Mouse (Mus musculus) kidney, adult 2 months (tissue): ENCODE measurements around the gene Mrpl28. TPM values are rescaled to one million over a fixed set of nuclear protein-coding genes. Genes with fewer than 3 reads are reported as not detected.

Experiments
- DNase-seq: peaks from one replicate; pipeline ENCODE4 v3.0.0; 2021
- H3K27ac ChIP-seq: fragments of 200-500 bp; 2 replicates; pipeline ENCODE4 v1.5.1; 2012; ENCODE audit warnings: low read depth, low read length, control low read depth, inconsistent platforms; ENCODE audit not compliant: insufficient read depth
- H3K27me3 ChIP-seq: fragments of 200-500 bp; replicated peaks from 2 replicates; pipeline ENCODE4 v1.6.1; 2012; ENCODE audit warnings: mild to moderate bottlenecking, moderate library complexity, low read length, inconsistent platforms; ENCODE audit not compliant: control insufficient read depth, insufficient read depth
- H3K36me3 ChIP-seq: fragments of 200-500 bp; 2 replicates; pipeline ENCODE4 v1.6.1; 2012; ENCODE audit warnings: mild to moderate bottlenecking, moderate library complexity, low read length, inconsistent platforms; ENCODE audit not compliant: control insufficient read depth, insufficient read depth
- H3K4me1 ChIP-seq: fragments of 200-500 bp; 2 replicates; pipeline ENCODE4 v1.6.1; 2011; ENCODE audit warnings: low read length; ENCODE audit not compliant: control insufficient read depth, insufficient read depth
- H3K4me3 ChIP-seq: fragments of 200-500 bp; 2 replicates; pipeline ENCODE4 v1.5.1; 2011; ENCODE audit warnings: mild to moderate bottlenecking, low read depth, low read length, control low read depth; ENCODE audit not compliant: insufficient read depth
- CTCF ChIP-seq: fragments of 200-500 bp; conservative IDR thresholded peaks from 2 replicates; pipeline ENCODE4 v1.5.1; 2011; ENCODE audit warnings: low read depth, mild to moderate bottlenecking, control low read depth, low read length, moderate library complexity, mixed read lengths; ENCODE audit not compliant: insufficient read depth, insufficient read length
- POLR2A ChIP-seq: fragments of 200-500 bp; IDR thresholded peaks from one replicate; pipeline ENCODE4 v1.6.1; 2011; ENCODE audit warnings: low read depth, low read length, control low read depth
- WGBS: fragments of 180-500 bp; shearing (Covaris S2); methylation state at CpG from one replicate; pipeline ENCODE4 v1.1.7; 2018; 5-methylcytosine and 5-hydroxymethylcytosine counted together
- polyA plus RNA-seq: library from polyadenylated mRNA; depleted of rRNA; stranded (reverse); fragments of >200 nt; gene quantifications from 2 replicates; pipeline ENCODE4 v1.2.3, GENCODE M21; 2012

Mrpl28 gene
- polyA plus RNA-seq, 1 experiment: 137 TPM

DNA sequence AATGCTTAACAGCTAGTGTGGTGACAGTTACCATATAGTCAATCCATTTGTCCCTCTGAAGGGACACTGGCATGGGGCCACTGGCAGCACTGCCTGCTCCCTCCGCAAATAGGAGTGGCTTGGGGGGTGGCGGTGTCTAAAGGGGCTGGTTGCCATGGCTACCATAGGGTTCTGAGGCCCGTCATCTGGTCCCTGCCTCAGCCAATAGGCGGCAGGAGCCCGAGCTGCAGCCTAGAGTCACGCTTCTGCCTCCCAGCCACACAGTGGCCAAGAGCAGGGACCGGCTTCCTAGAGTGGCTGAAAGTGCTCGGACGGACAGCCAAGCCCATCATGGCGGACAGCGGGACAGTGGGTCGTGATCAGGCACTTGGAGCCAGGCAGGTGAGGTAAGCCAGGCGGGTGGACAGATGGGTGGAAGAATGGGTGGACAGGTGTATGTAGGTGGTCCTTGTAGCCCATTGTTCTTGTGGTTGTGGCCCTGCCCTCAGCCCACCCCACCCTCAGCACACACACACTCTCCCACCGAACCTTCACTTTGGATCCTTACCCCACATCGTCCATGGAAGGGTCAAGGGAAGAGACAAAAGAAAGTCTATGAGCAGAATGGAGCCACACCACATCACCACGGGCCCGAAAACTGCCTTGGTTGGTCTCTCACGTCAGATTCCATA is 7.9 kb downstream of the Mrpl28 start:
- Histone ChIP-seq H3K27ac (no peak overlapping the region), H3K36me3 (no peaks in the 10 kb centered on the region; the same call in 1 of the 2 replicates), H3K27me3 (no peaks in the 10 kb centered on the region), H3K4me3 (no peak overlapping the region), H3K4me1 (no peaks in the 10 kb centered on the region)
- 95% methylated on average over 18 of the region's 18 CpGs for WGBS
- DNase-seq: no peak
- TF ChIP-seq CTCF: no peak
- no peak for TF ChIP-seq POLR2A

DNA sequence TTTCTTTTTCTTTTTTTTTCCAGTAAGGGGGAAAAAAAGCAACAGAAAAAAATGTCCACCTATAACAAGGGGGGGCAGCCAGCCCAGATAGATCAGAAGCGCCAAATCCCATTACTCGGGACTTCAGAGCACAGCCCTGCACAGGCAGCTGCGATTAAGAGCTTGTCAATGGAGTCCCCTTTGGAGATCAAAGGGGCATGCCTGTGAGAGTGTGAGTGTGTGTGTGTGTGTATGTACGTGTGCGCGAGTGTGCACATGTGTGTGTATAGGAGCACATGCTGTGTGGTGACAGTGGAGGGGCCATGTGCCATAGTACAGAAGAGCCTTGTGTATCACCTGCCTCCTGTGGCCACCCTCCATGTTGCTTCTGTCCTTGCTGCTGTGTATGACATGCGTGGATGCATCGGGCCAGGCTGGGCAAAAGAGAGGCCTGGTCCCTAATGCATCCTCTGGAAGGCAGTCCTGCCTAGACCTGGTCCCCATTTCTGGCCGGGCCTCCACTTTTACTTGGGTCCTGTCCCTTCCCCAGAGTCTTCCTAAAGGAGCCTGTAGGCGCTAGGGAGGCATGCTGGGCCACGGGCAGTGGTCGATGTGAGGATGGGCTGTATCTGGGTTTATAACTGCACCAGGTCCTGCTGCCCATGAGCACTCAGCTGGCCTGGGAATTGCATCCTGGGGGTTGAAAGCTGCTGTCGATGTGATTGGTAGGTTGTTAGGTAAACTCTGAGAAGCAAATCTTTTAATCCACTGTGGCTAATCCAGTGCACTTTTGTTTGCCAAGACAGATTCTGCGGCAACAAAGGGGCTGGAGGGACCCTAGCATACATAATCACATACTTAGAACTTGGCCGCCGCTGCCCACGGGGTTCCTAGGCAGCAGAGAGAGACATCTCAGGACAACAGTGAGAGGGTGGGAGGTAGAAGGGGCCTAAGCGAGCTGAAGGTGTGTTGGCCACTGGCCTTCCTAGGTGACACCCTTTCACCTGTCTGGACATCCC is 8.9 kb downstream of the Mrpl28 start:
- Histone ChIP-seq H3K27ac (no peak overlapping the region), H3K4me1 (no peaks in the 10 kb centered on the region), H3K36me3 (no peaks in the 10 kb centered on the region; the same call in 1 of the 2 replicates), H3K27me3 (no peaks in the 10 kb centered on the region), H3K4me3 (no peak overlapping the region)
- DNase-seq: no peak
- no peak for TF ChIP-seq CTCF
- no peak for TF ChIP-seq POLR2A
- 93% methylated on average over 18 of the region's 18 CpGs for WGBS

DNA sequence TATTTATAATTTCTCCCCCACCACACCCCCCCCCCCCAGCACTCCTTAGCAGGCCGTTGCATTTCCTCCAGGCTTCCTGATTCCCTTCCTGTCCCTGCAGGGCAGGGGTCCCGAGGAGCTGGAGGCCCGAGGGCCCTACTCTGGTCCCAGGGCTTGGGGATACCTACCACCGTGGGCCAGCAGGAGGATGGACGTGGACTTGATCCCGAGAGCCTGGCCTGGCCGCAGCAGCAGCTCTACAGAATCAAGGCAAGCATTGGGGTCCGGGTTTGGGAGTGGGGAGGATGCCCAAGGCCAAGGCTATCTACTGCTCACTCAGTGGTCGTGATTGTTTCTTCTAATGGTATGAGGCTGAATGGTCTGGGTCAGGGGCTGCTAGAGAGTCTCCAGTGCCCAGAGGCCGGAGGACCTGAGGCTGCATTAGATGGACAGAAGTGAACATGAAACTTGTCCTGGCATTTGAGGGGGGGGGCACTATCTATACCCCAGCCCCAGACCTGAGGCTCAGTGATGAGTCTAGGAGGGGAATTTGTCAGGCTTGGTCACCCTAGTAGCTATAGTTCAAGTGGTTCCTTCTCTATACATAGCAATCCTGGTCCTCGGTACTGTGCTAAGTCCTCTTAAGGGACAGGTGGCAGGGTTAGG is 13.9 kb downstream of the Mrpl28 start:
- no peak for DNase-seq
- H3K4me3 ChIP-seq: no peak overlapping the region
- H3K4me1 ChIP-seq: peaks cover 11% of the 10 kb centered on the region; the same call in 1 of the 2 replicates
- TF ChIP-seq POLR2A (no peak), CTCF (no peak)
- H3K36me3 ChIP-seq: no peaks in the 10 kb centered on the region
- H3K27me3 ChIP-seq: no peaks in the 10 kb centered on the region
- WGBS: 81% methylated on average over 11 of the region's 11 CpGs
- H3K27ac ChIP-seq: no peak overlapping the region

DNA sequence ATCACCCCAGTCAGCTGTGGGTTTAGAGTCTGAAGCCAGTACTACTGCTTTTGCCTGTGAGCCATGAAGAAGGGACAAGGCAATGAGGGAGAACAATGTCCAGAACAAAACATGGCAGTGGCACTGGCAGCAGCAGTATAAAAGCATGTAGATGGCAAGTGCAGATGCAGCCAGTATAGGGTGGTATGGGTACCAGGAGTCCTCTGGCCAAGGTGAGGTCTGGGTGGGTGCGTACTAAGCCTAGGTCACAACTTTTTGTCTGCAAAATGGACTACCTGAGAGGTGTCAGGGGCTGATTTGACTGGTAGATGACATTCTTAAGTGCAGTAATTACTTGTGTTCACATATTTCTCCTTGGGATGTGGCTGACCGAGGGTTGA is 14.4 kb downstream of the Mrpl28 start:
- Histone ChIP-seq H3K27ac (no peak overlapping the region), H3K4me3 (peak overlapping the region; percentile 98), H3K4me1 (peaks cover 12% of the 10 kb centered on the region; the same call in 1 of the 2 replicates), H3K27me3 (no peaks in the 10 kb centered on the region), H3K36me3 (no peaks in the 10 kb centered on the region)
- DNase-seq: no peak
- TF ChIP-seq CTCF: no peak
- TF ChIP-seq POLR2A: no peak
- 72% methylated on average over 2 of the region's 2 CpGs for WGBS

DNA sequence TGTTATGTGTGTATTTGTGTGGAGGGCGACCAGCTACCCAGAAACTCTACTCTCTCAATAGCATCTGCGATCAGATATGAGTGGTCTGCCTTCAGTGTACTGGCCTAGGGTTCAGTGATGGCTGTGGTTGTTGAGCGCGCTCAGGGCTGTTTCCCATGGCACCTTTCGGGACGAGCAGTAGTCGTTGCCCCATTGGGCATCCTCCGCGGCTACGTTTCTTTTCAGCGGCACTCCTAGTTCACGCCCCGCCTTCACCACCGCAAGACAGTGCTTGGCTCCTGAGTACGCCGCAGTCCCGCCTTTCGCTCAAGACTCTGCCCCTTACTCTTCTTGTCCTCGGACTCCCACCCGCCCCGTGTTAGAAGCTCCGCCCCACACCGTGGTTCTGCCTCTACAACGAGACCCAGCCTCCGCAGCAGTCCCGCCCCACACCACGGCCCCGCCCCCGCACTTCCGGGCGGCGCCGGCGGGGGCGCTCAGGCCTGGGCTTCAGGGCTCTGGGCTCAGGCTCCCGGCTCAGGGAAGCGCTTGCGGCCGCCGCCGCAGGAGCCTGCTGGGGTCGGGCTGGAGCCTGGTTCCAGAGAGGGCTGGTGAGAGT is 15.0 kb downstream of the Mrpl28 start, which contains the start of gene Axin1:
Gene Axin1 (plus strand): TSS at position 450 of the 598 bp plus-strand sequence.
- Histone ChIP-seq H3K36me3 (no peaks in the 10 kb centered on the region), H3K27me3 (no peaks in the 10 kb centered on the region), H3K4me3 (peak within 1 kb of the TSS; percentile 98), H3K27ac (peak within 1 kb of the TSS; percentile 66), H3K4me1 (peaks cover 18% of the 10 kb centered on the region; the same call in 1 of the 2 replicates)
- peak; percentile 98 for DNase-seq
- WGBS: under 1% methylated on average over 42 of the region's 42 CpGs
- TF ChIP-seq CTCF (no peak; the same call in 1 of the 2 replicates), POLR2A (peak; percentile 23)

DNA sequence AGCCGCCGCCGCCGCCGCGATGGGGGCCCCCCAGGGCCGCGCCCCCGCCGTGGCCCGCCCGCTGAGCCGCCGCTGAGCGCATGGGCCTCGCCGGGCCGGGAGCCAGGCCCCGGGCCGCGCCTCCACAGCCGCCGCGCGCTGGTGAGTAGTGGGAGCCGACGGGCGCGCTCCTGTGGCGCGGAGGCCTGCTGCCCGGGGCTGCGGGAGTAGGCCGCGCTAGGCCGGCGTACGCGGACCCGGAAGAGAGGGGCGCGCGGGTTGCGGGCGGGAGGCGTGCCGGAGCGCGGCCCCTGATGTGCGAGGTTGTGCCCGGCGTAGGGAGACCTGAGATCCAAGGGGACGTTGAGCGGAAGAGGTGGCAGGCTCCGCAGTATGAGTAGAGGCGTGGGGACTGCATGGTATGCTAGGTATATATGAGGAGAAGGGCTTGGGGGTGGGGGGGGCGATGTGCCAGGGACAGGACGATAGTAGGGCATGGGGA is 15.6 kb downstream of the Mrpl28 start:
- WGBS: 4% methylated on average over 58 of the region's 58 CpGs
- Histone ChIP-seq H3K4me1 (peaks cover 18% of the 10 kb centered on the region; the same call in 1 of the 2 replicates), H3K27ac (peak overlapping the region; percentile 66), H3K36me3 (no peaks in the 10 kb centered on the region), H3K27me3 (no peaks in the 10 kb centered on the region), H3K4me3 (peak overlapping the region; percentile 98)
- DNase-seq: no peak
- TF ChIP-seq CTCF (no peak), POLR2A (no peak)
